Mouse (Mus musculus): ENCODE measurements around the gene Acin1. TPM values are rescaled to one million over a fixed set of nuclear protein-coding genes. Genes with fewer than 3 reads are reported as not detected.

Acin1 gene
- polyA plus RNA-seq, 1 experiment from 2014 or later: 119 TPM

- Histone ChIP-seq H3K9me3 (no peaks in the 10 kb centered on the region), H3K4me2 (peak overlapping the region; percentile 53), H3K9ac (peak overlapping the region; percentile 77), H3K36me3 (no peaks in the 10 kb centered on the region), H3K27me3 (no peaks in the 10 kb centered on the region), H3K4me3 (peak overlapping the region; percentile 65), H3K27ac (peak overlapping the region; percentile 93), H3K4me1 (peaks cover 20% of the 10 kb centered on the region)
- no peak for ATAC-seq (ENCODE audit: borderline replicate concordance, extremely low read depth, low FRiP score, low TSS enrichment)
- 36% methylated on average over 4 of the region's 4 CpGs for WGBS
Measured at GRCm38 (mm10) chr14:54602613-54603012, 84.1 kb downstream of the Acin1 start.

GRCm38 (mm10) chr14:54601601-54602000 is 85.1 kb downstream of the Acin1 start:
- WGBS: 23% methylated on average over 2 of the region's 2 CpGs
- no peak for ATAC-seq (ENCODE audit: borderline replicate concordance, extremely low read depth, low FRiP score, low TSS enrichment)
- peaks cover 20% of the 10 kb centered on the region for H3K4me1 ChIP-seq

GRCm38 (mm10) chr14:54597084-54597483 is 89.6 kb downstream of the Acin1 start:
- H3K9ac ChIP-seq: no peak overlapping the region
- H3K36me3 ChIP-seq: peaks cover 13% of the 10 kb centered on the region
- H3K27ac ChIP-seq: no peak overlapping the region
- no peak overlapping the region for H3K4me2 ChIP-seq
- no peak for ATAC-seq (ENCODE audit: borderline replicate concordance, extremely low read depth, low FRiP score, low TSS enrichment)
- 75% methylated on average over 7 of the region's 7 CpGs for WGBS
- no peaks in the 10 kb centered on the region for H3K9me3 ChIP-seq
- no peaks in the 10 kb centered on the region for H3K27me3 ChIP-seq
- H3K4me3 ChIP-seq: no peak overlapping the region
- peaks cover 4% of the 10 kb centered on the region for H3K4me1 ChIP-seq

More at GRCm38 (mm10) chr14:54601601-54602000, 85.1 kb downstream of the Acin1 start:
- Histone ChIP-seq H3K4me3 (no peak overlapping the region), H3K9ac (no peak overlapping the region), H3K9me3 (no peaks in the 10 kb centered on the region), H3K4me2 (no peak overlapping the region), H3K27ac (no peak overlapping the region), H3K27me3 (no peaks in the 10 kb centered on the region), H3K36me3 (no peaks in the 10 kb centered on the region)

GRCm38 (mm10) chr14:54594631-54595414 is 91.9 kb downstream of the Acin1 start:
- ATAC-seq (ENCODE audit: borderline replicate concordance, extremely low read depth, low FRiP score, low TSS enrichment): no peak
- Histone ChIP-seq H3K4me2 (0 out of 2 replicates have a peak overlapping the region, but pooled peaks have one; percentile 2), H3K9me3 (no peaks in the 10 kb centered on the region), H3K4me3 (no peak overlapping the region), H3K27me3 (no peaks in the 10 kb centered on the region), H3K4me1 (peaks cover 3% of the 10 kb centered on the region; the same call in 1 of the 2 replicates), H3K27ac (no peak overlapping the region), H3K9ac (no peak overlapping the region), H3K36me3 (peaks cover 16% of the 10 kb centered on the region)
- 68% methylated on average over 28 of the region's 28 CpGs for WGBS

- Histone ChIP-seq H3K9me3 (no peaks in the 10 kb centered on the region), H3K27ac (no peak overlapping the region), H3K4me3 (no peak overlapping the region), H3K27me3 (no peaks in the 10 kb centered on the region), H3K36me3 (peaks cover 16% of the 10 kb centered on the region), H3K4me2 (no peak overlapping the region), H3K4me1 (peaks cover 3% of the 10 kb centered on the region; the same call in 1 of the 2 replicates), H3K9ac (no peak overlapping the region)
- 90% methylated on average over 3 of the region's 3 CpGs for WGBS
- ATAC-seq (ENCODE audit: borderline replicate concordance, extremely low read depth, low FRiP score, low TSS enrichment): no peak
Measured at GRCm38 (mm10) chr14:54594055-54594454, 92.7 kb downstream of the Acin1 start.

GRCm38 (mm10) chr14:54592319-54592934 is 94.3 kb downstream of the Acin1 start:
- no peaks in the 10 kb centered on the region for H3K27me3 ChIP-seq
- peaks cover 20% of the 10 kb centered on the region for H3K36me3 ChIP-seq
- peak overlapping the region; percentile 17; the same call in 1 of the 2 replicates for H3K27ac ChIP-seq
- ATAC-seq (ENCODE audit: borderline replicate concordance, extremely low read depth, low FRiP score, low TSS enrichment): peak; percentile 61; the same call in 1 of the 2 replicates
- peaks cover 3% of the 10 kb centered on the region; the same call in 1 of the 2 replicates for H3K4me1 ChIP-seq
- no peak overlapping the region for H3K9ac ChIP-seq
- H3K9me3 ChIP-seq: no peaks in the 10 kb centered on the region
- WGBS: 50% methylated on average over 10 of the region's 10 CpGs
- H3K4me3 ChIP-seq: no peak overlapping the region
- no peak overlapping the region for H3K4me2 ChIP-seq

MicroRNA genes within 50 kb of the gene (microRNA counts, 519-probe panel; counts per million panel counts)
- microRNA mmu-miR-686: 19.7 counts per million

Small RNA genes lying within 50 kb of the gene (microRNA-seq; reads per million reads assigned to microRNA genes)
- not detected for gene Mir686
- gene Mir6948: not detected

Other genes with a start within 250 kb of the Acin1 start
- 51.5 and 57.5 TPM in 2 replicates for gene Lrp10, start 222.8 kb downstream of the Acin1 start, polyA plus RNA-seq (2015; fragmentation: Nextera tagmentation; extraction: Ambion mirVana)
- gene Rem2, start 210.8 kb downstream of the Acin1 start, polyA plus RNA-seq (2015; fragmentation: Nextera tagmentation; extraction: Ambion mirVana): 14.6 and 16.2 TPM in 2 replicates
- gene Prmt5, start 169.4 kb downstream of the Acin1 start, polyA plus RNA-seq (2015; fragmentation: Nextera tagmentation; extraction: Ambion mirVana): 83.6 and 87.0 TPM in 2 replicates
- 58.1 and 68.7 TPM in 2 replicates for gene Haus4, start 132.3 kb downstream of the Acin1 start, polyA plus RNA-seq (2015; fragmentation: Nextera tagmentation; extraction: Ambion mirVana)
- gene Ajuba, start 109.4 kb downstream of the Acin1 start, polyA plus RNA-seq (2015; fragmentation: Nextera tagmentation; extraction: Ambion mirVana): 49.0 and 52.8 TPM in 2 replicates
- gene 4931414P19Rik, start 80.9 kb downstream of the Acin1 start, polyA plus RNA-seq (2015; fragmentation: Nextera tagmentation; extraction: Ambion mirVana): 8.6 and 8.8 TPM in 2 replicates
- gene Psmb5, start 68.9 kb downstream of the Acin1 start, polyA plus RNA-seq (2015; fragmentation: Nextera tagmentation; extraction: Ambion mirVana): 378 and 407 TPM in 2 replicates
- 0.94 and 4.7 TPM in 2 replicates for gene Psmb11, start 65.5 kb downstream of the Acin1 start, polyA plus RNA-seq (2015; fragmentation: Nextera tagmentation; extraction: Ambion mirVana)
- not detected in 2 replicates for gene Gm17606, start 46.0 kb downstream of the Acin1 start, polyA plus RNA-seq (2015; fragmentation: Nextera tagmentation; extraction: Ambion mirVana)
- gene Cdh24, start 45.6 kb downstream of the Acin1 start, polyA plus RNA-seq (2015; fragmentation: Nextera tagmentation; extraction: Ambion mirVana): 4.0 and 4.2 TPM in 2 replicates
- gene 1700123O20Rik, start 715 bp downstream of the Acin1 start, polyA plus RNA-seq (2015; fragmentation: Nextera tagmentation; extraction: Ambion mirVana): 74.0 and 77.9 TPM in 2 replicates
- 0.11 and 0.20 TPM in 2 replicates for gene Gm29776, start 11.9 kb upstream of the Acin1 start, polyA plus RNA-seq (2015; fragmentation: Nextera tagmentation; extraction: Ambion mirVana)
- not detected in 2 replicates for gene Cebpe, start 25.2 kb upstream of the Acin1 start, polyA plus RNA-seq (2015; fragmentation: Nextera tagmentation; extraction: Ambion mirVana)
- gene Slc7a8, start 95.0 kb upstream of the Acin1 start, polyA plus RNA-seq (2015; fragmentation: Nextera tagmentation; extraction: Ambion mirVana): 1.4 and 1.8 TPM in 2 replicates
- gene Rnf212b, start 127.2 kb upstream of the Acin1 start, polyA plus RNA-seq (2015; fragmentation: Nextera tagmentation; extraction: Ambion mirVana): not detected in 2 replicates
- gene Homez, start 184.0 kb upstream of the Acin1 start, polyA plus RNA-seq (2015; fragmentation: Nextera tagmentation; extraction: Ambion mirVana): 10.0 and 11.4 TPM in 2 replicates
- 1.1 and 1.6 TPM in 2 replicates for gene Ppp1r3e, start 190.6 kb upstream of the Acin1 start, polyA plus RNA-seq (2015; fragmentation: Nextera tagmentation; extraction: Ambion mirVana)
- gene Bcl2l2, start 196.4 kb upstream of the Acin1 start, polyA plus RNA-seq (2015; fragmentation: Nextera tagmentation; extraction: Ambion mirVana): 3.0 and 3.1 TPM in 2 replicates
- gene Gm20521, start 196.5 kb upstream of the Acin1 start, polyA plus RNA-seq (2015; fragmentation: Nextera tagmentation; extraction: Ambion mirVana): not detected in 2 replicates
- gene Pabpn1, start 205.6 kb upstream of the Acin1 start, polyA plus RNA-seq (2015; fragmentation: Nextera tagmentation; extraction: Ambion mirVana): 102 and 109 TPM in 2 replicates
- gene Slc22a17, start 226.2 kb upstream of the Acin1 start, polyA plus RNA-seq (2015; fragmentation: Nextera tagmentation; extraction: Ambion mirVana): 32.5 and 34.1 TPM in 2 replicates
- gene Efs, start 239.2 kb upstream of the Acin1 start, polyA plus RNA-seq (2015; fragmentation: Nextera tagmentation; extraction: Ambion mirVana): 26.5 and 29.1 TPM in 2 replicates
- 0.19 TPM in 1 of 2 replicates, not detected in the other for gene Il25, start 245.8 kb upstream of the Acin1 start, polyA plus RNA-seq (2015; fragmentation: Nextera tagmentation; extraction: Ambion mirVana)
- gene Cmtm5, start 249.3 kb upstream of the Acin1 start, polyA plus RNA-seq (2015; fragmentation: Nextera tagmentation; extraction: Ambion mirVana): 0.95 and 1.0 TPM in 2 replicates